Mouse (Mus musculus) embryonic fibroblast, embryonic 13.5 days (primary cell): Measurements from ENCODE around the gene Ccdc92b.

Experiments
- CTCF ChIP-seq: IDR thresholded peaks from 2 replicates; pipeline ENCODE4 v1.5.1; 2011; ENCODE audit warnings: mild to moderate bottlenecking, control low read depth, low read length, moderate library complexity, borderline replicate concordance; ENCODE audit not compliant: insufficient read depth
- POLR2A ChIP-seq: IDR thresholded peaks from 2 replicates; pipeline ENCODE4 v1.6.1; 2011; ENCODE audit warnings: low read depth, mild to moderate bottlenecking, control low read depth, low read length, moderate library complexity

DNA sequence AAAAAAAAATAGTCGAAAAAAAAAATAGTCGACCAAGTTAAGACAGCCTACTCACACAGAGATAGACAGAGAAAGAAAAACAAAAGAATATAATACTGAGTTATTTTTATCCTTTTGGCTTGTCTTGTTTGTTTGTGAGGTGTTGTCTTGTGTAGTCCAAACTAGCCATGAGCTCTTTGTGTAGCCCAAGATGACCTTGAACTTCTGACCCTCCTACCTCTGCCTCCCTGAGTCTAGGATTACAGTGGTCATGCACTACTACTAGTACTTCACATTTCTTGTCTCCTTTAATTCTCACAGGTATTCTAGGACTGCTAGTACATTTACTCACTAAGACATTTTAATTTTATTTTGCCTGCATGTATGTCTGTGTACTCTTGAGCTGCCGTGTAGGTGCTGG is 8.1 kb downstream of the Ccdc92b start:
- TF ChIP-seq CTCF, result no peak
- no peak for TF ChIP-seq POLR2A
